Mouse (Mus musculus): ENCODE measurements around the gene P2rx7.

GRCm38 (mm10) chr5:122730776-122731175 is 87.1 kb downstream of the P2rx7 start:
- TF ChIP-seq CTCF (IDR thresholded peaks at IDR 0.05; ENCODE audit: borderline replicate concordance, extremely low read depth, insufficient read depth, insufficient read length) (no peak), POLR2A (IDR thresholded peaks at IDR 0.05; ENCODE audit: borderline replicate concordance, extremely low read depth, insufficient read depth, insufficient read length, poor library complexity, severe bottlenecking) (no peak)

Data from brain, embryonic 14.5 days (tissue).